Mouse (Mus musculus): ENCODE measurements at regions not wholly inside any gene's neighbourhood (a gene's known extent, or its start where the extent isn't known, plus 50 kb on each side); places are given as distances from the start of the nearest gene placed in this dataset.
"Not testable (repeated sequence)": the region's sequence is repeated elsewhere in the genome, so short reads cannot be mapped to it uniquely, and the experiment has no call there.

DNA sequence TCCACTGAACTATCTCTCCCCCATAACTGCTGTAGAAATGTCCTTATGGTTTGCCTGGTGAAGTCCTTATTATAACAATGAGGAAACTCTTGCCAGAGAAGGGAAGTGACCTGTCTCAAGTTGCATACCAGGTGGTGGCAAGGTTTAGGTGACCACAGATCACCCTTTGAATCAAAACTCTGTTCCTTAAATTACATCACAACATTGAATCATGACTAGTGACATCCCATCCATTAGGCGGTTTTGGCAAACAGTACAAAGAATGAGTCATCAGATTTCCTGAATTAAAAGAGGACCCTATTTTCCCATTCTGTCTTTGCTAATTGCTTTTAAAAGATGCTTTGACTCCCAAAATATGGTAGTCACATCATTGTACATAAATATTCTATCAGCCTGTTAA lies 168.5 kb upstream of the Pgr start:
- Histone ChIP-seq H3K4me2 (replicated peaks) (no peak overlapping the region), H3K27ac (no peak overlapping the region), H3K4me3 (replicated peaks; ENCODE audit: low read length) (no peak overlapping the region), H3K36me3 (replicated peaks; ENCODE audit: control insufficient read depth, insufficient read depth) (no peaks in the 10 kb centered on the region), H3K9me3 (ENCODE audit: control insufficient read depth, low read length) (no peaks in the 10 kb centered on the region), H3K27me3 (ENCODE audit: control insufficient read depth, insufficient read depth, low read length) (no peaks in the 10 kb centered on the region), H3K9ac (no peak overlapping the region), H3K4me1 (replicated peaks; ENCODE audit: control insufficient read depth, insufficient read depth, low read length) (no peaks in the 10 kb centered on the region)
- DNase-seq (ENCODE audit: low spot score) (no peak), ATAC-seq (ENCODE audit: low FRiP score) (no peak)
- WGBS, result 100% methylated on average over 1 of the region's 1 CpGs

DNA sequence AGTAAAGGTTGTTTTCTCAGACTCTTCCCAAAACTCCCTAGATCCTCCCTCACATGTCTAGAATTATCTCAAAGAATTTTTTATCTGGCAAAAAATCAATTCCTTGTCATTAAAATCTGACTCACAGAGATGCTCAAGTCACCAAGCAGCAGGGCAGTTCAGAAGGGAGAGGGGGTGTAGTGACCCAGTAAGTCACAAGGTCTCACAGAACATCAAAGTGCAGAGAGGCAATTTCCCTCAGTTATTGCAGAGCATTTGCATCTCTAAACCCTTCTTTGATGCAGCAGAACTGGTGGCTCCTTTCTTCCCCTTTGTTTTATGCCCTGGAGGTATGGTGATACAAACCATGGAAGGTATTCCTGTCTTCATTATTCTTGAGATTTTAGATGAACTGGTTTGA lies 166.1 kb upstream of the Pgr start:
- Histone ChIP-seq H3K9ac (no peak overlapping the region), H3K4me2 (replicated peaks) (no peak overlapping the region), H3K27ac (no peak overlapping the region), H3K4me1 (replicated peaks; ENCODE audit: control insufficient read depth, insufficient read depth, low read length) (no peaks in the 10 kb centered on the region), H3K9me3 (ENCODE audit: control insufficient read depth, low read length) (no peaks in the 10 kb centered on the region), H3K27me3 (ENCODE audit: control insufficient read depth, insufficient read depth, low read length) (no peaks in the 10 kb centered on the region), H3K4me3 (replicated peaks; ENCODE audit: low read length) (no peak overlapping the region), H3K36me3 (replicated peaks; ENCODE audit: control insufficient read depth, insufficient read depth) (no peaks in the 10 kb centered on the region)
- ATAC-seq (ENCODE audit: low FRiP score) (no peak), DNase-seq (ENCODE audit: low spot score) (no peak)

DNA sequence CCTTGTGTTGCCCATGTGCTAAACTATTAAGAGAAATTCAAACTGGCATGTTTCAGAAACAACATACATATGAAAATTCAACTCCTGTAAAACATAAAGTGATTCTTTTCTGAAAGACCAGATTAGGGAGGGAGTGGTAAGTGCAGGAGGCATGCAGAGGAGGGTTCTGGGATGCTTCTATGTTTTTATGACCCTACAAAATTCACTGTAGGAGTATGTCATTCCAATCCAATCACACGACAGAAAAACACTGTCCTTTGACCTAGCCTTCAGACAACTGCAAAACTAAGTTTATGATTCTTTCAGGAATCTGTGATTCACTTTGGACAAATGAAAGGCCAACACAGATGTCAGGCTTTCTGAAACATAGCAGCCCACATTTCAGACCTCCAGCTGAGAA lies 159.4 kb upstream of the Pgr start:
- ATAC-seq (ENCODE audit: low FRiP score) (no peak), DNase-seq (ENCODE audit: low spot score) (no peak)
- no peak overlapping the region for H3K27ac ChIP-seq
- H3K4me3 ChIP-seq (replicated peaks; ENCODE audit: low read length), result no peak overlapping the region
- no peak overlapping the region for H3K9ac ChIP-seq
- H3K36me3 ChIP-seq (replicated peaks; ENCODE audit: control insufficient read depth, insufficient read depth), result no peaks in the 10 kb centered on the region
- no peaks in the 10 kb centered on the region for H3K4me1 ChIP-seq (replicated peaks; ENCODE audit: control insufficient read depth, insufficient read depth, low read length)
- 97% methylated on average over 1 of the region's 1 CpGs for WGBS
- no peaks in the 10 kb centered on the region for H3K27me3 ChIP-seq (ENCODE audit: control insufficient read depth, insufficient read depth, low read length)
- no peak overlapping the region for H3K4me2 ChIP-seq (replicated peaks)
- H3K9me3 ChIP-seq (ENCODE audit: control insufficient read depth, low read length), result no peaks in the 10 kb centered on the region

DNA sequence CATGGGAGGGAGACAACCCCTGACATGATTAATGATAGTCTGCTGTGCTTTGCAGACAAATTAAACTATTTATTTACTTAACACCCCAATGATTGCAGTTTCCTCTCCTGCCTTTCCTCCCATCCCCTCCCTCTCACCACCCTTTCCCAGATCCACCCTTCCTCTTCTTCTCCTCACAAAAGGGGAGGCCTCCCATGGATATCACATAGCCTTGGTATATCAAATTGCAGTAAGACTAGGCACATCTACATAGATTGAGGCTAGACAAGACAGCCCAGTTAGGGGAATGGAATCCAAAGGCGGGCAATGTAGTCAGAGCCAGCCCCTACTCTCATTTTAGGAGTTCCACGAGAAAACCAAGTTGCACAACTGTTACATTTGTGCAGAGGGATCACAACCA lies 149.8 kb upstream of the Pgr start:
- WGBS, result 71% methylated on average over 2 of the region's 2 CpGs
- ATAC-seq (ENCODE audit: low FRiP score), result no peak
- Histone ChIP-seq H3K9ac (no peak overlapping the region), H3K4me1 (replicated peaks; ENCODE audit: control insufficient read depth, insufficient read depth, low read length) (no peaks in the 10 kb centered on the region), H3K27ac (no peak overlapping the region), H3K4me2 (replicated peaks) (no peak overlapping the region), H3K27me3 (ENCODE audit: control insufficient read depth, insufficient read depth, low read length) (no peaks in the 10 kb centered on the region), H3K4me3 (replicated peaks; ENCODE audit: low read length) (no peak overlapping the region), H3K36me3 (replicated peaks; ENCODE audit: control insufficient read depth, insufficient read depth) (no peaks in the 10 kb centered on the region), H3K9me3 (ENCODE audit: control insufficient read depth, low read length) (no peaks in the 10 kb centered on the region)
- DNase-seq (ENCODE audit: low spot score), result no peak

DNA sequence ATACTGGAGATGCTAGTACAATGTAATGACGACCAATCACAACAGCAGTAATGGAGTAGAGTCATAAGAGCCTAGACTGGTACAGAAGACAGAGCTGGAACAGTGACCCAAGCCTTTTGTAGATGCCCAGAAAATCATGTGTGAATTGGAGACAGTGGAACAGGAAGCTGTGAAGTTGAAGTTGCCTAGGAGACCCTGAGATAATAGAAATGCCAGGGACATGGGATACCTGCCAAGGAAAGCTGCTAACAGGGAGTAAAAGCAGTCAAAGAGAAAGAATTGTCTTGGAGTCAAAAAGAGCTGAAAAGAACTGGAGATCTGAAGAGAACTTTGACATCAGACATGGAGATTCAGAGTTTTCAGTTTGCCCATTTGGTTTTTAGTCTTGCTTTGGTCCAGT lies 138.8 kb upstream of the Pgr start:
- DNase-seq (ENCODE audit: low spot score) (no peak), ATAC-seq (ENCODE audit: low FRiP score) (0 out of 2 replicates have a peak, but pooled peaks have one; percentile 17)
- H3K9ac ChIP-seq, result no peak overlapping the region
- no peaks in the 10 kb centered on the region for H3K27me3 ChIP-seq (ENCODE audit: control insufficient read depth, insufficient read depth, low read length)
- H3K36me3 ChIP-seq (replicated peaks; ENCODE audit: control insufficient read depth, insufficient read depth), result no peaks in the 10 kb centered on the region
- 68% methylated on average over 1 of the region's 1 CpGs for WGBS
- no peak overlapping the region for H3K27ac ChIP-seq
- no peaks in the 10 kb centered on the region for H3K4me1 ChIP-seq (replicated peaks; ENCODE audit: control insufficient read depth, insufficient read depth, low read length)
- H3K4me2 ChIP-seq (replicated peaks), result no peak overlapping the region
- no peak overlapping the region for H3K4me3 ChIP-seq (replicated peaks; ENCODE audit: low read length)
- no peaks in the 10 kb centered on the region for H3K9me3 ChIP-seq (ENCODE audit: control insufficient read depth, low read length)

DNA sequence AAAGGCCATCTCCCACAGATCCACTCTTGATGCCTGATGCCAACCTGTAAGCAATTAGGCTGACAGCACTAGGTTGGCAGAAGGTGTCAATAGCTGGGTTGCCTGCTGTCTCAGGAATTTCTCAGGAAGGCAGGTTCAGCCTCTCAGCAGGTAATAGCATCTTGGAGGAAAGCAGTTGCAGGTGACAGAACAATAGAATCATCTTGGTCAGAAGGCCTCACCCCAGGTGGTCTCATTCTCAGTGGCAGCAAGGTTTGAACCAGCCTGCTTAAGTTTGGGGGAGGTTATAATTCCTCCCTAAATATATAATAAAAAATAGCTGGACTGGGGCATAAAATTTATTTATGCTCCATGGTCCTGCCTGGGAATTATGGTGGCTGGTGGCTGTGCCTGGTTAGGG lies 130.2 kb upstream of the Pgr start:
- H3K4me2 ChIP-seq (replicated peaks); ATAC-seq (ENCODE audit: low FRiP score); H3K9me3 ChIP-seq (ENCODE audit: control insufficient read depth, low read length); H3K4me3 ChIP-seq (replicated peaks; ENCODE audit: low read length); H3K36me3 ChIP-seq (replicated peaks; ENCODE audit: control insufficient read depth, insufficient read depth); H3K9ac ChIP-seq; H3K4me1 ChIP-seq (replicated peaks; ENCODE audit: control insufficient read depth, insufficient read depth, low read length); H3K27me3 ChIP-seq (ENCODE audit: control insufficient read depth, insufficient read depth, low read length); H3K27ac ChIP-seq; DNase-seq (ENCODE audit: low spot score): not testable (repeated sequence)

DNA sequence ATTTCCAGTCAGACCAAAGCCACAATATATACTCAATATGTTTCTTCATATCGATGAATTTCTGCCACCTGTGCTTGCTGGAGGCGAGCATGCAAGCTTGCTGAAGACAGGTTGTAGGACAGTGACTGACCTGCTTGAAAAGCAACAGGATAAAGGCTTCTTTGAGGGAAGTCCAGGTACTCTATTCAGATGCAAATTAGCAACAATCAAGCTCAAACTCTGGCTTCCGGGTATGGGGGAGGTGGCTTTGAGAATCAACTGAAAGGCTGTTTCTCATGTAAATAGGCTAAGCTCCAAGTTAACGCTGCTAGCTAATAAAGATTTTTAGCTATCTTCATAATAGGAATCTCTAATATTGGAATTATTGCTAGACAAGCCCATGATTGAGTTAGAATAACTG lies 129.6 kb upstream of the Pgr start:
- Histone ChIP-seq H3K9ac (no peak overlapping the region), H3K27me3 (ENCODE audit: control insufficient read depth, insufficient read depth, low read length) (no peaks in the 10 kb centered on the region), H3K27ac (no peak overlapping the region), H3K4me3 (replicated peaks; ENCODE audit: low read length) (no peak overlapping the region), H3K4me1 (replicated peaks; ENCODE audit: control insufficient read depth, insufficient read depth, low read length) (no peaks in the 10 kb centered on the region), H3K4me2 (replicated peaks) (no peak overlapping the region), H3K36me3 (replicated peaks; ENCODE audit: control insufficient read depth, insufficient read depth) (no peaks in the 10 kb centered on the region), H3K9me3 (ENCODE audit: control insufficient read depth, low read length) (no peaks in the 10 kb centered on the region)
- no peak for ATAC-seq (ENCODE audit: low FRiP score)
- DNase-seq (ENCODE audit: low spot score), result no peak
- 37% methylated on average over 4 of the region's 4 CpGs for WGBS

DNA sequence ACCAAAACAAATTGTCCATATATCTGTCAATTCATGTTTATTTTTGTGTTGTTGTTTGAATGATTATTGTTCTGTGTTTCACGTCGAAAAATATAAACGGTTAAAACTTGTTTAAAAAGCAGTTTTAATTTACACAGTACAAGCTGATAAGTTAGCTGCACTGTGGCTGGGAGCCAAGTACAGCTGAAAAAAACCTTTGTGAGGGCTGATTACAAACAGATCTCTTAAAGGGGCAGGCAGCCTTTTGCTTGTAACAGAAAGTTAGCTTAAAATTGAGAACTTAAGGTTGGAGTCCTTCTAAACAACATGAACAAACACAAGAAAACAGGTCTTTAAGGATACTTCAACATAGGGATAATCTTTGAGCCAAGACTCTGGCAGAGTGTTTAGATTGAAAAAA lies 118.3 kb upstream of the Pgr start:
- not testable (repeated sequence) for H3K36me3 ChIP-seq (replicated peaks; ENCODE audit: control insufficient read depth, insufficient read depth); H3K9me3 ChIP-seq (ENCODE audit: control insufficient read depth, low read length); H3K4me2 ChIP-seq (replicated peaks); H3K9ac ChIP-seq; ATAC-seq (ENCODE audit: low FRiP score); H3K27ac ChIP-seq; DNase-seq (ENCODE audit: low spot score); H3K4me3 ChIP-seq (replicated peaks; ENCODE audit: low read length); H3K4me1 ChIP-seq (replicated peaks; ENCODE audit: control insufficient read depth, insufficient read depth, low read length); H3K27me3 ChIP-seq (ENCODE audit: control insufficient read depth, insufficient read depth, low read length)
- WGBS, result 69% methylated on average over 3 of the region's 3 CpGs

DNA sequence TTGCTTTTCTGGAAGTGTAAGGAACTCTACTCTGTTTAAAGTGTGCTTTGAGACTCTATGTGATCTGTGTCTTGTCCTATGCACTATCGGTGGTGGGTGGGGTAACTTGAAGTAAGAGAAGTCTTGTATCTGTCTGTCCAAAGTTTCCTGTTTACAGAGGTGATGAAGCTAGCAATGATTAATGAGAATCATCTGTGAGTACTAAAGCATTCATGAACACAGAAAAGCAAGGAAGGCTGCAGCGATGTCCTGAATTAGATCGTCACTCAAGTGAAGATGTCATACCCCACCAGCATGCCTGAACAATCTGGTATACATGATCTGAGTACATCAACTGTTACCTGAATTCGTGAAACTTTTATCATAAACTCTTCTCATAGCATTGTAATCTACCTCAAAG lies 85.4 kb upstream of the Pgr start:
- no peak overlapping the region for H3K4me3 ChIP-seq (replicated peaks; ENCODE audit: low read length)
- no peaks in the 10 kb centered on the region for H3K9me3 ChIP-seq (ENCODE audit: control insufficient read depth, low read length)
- ATAC-seq (ENCODE audit: low FRiP score) (no peak), DNase-seq (ENCODE audit: low spot score) (no peak)
- H3K27me3 ChIP-seq (ENCODE audit: control insufficient read depth, insufficient read depth, low read length), result no peaks in the 10 kb centered on the region
- WGBS, result 86% methylated on average over 4 of the region's 4 CpGs
- H3K4me1 ChIP-seq (replicated peaks; ENCODE audit: control insufficient read depth, insufficient read depth, low read length), result no peaks in the 10 kb centered on the region
- H3K36me3 ChIP-seq (replicated peaks; ENCODE audit: control insufficient read depth, insufficient read depth), result no peaks in the 10 kb centered on the region
- H3K27ac ChIP-seq, result no peak overlapping the region
- H3K9ac ChIP-seq, result no peak overlapping the region
- no peak overlapping the region for H3K4me2 ChIP-seq (replicated peaks)

DNA sequence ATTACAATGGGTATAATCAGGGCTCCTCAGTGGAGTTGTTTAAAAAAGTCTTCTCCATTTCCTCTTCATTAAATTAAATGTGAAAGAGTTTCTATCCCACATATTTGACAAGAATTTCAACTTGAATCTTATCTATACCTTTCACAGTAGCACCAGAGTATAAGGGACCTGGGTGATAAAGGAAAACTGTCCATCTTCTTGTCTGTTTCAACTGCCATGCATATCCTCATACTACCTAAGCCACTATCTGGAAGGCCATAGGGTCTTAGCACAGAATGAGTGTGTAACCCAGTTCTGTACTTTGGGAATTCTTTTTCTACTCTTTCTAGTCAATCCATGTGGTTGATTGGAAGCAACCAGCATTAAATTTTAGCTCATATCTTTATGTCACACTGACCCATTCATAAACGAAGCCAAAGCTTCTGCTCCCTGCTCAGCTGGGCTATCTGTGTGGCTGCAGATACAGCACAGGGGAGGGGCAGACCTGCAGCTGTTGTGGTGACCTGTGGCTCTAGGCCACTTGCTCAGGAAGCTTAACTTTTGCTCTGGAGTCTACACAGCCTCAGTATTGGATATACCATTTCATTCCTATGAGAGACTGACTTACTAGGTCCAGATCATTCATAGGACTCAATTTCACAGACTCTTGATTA lies 75.8 kb upstream of the Pgr start:
- Histone ChIP-seq H3K4me3 (replicated peaks; ENCODE audit: low read length) (no peak overlapping the region), H3K4me1 (replicated peaks; ENCODE audit: control insufficient read depth, insufficient read depth, low read length) (no peaks in the 10 kb centered on the region), H3K9me3 (ENCODE audit: control insufficient read depth, low read length) (no peaks in the 10 kb centered on the region), H3K36me3 (replicated peaks; ENCODE audit: control insufficient read depth, insufficient read depth) (no peaks in the 10 kb centered on the region), H3K9ac (no peak overlapping the region), H3K27me3 (ENCODE audit: control insufficient read depth, insufficient read depth, low read length) (no peaks in the 10 kb centered on the region), H3K4me2 (replicated peaks) (no peak overlapping the region), H3K27ac (no peak overlapping the region)
- no peak for ATAC-seq (ENCODE audit: low FRiP score)
- WGBS, result 68% methylated on average over 1 of the region's 1 CpGs
- DNase-seq (ENCODE audit: low spot score), result no peak
